Mouse (Mus musculus) intestine, postnatal 0 days (tissue): ENCODE results near the gene Srl. TPM values are rescaled to one million over a fixed set of nuclear protein-coding genes. Genes with fewer than 3 reads are reported as not detected.

Experiments used
- ATAC-seq: fragments of 200-750 bp; cut with Nextera tagmentation; 2 replicates; pipeline ENCODE4 v1.8.0; 2017; ENCODE audit warnings: mild to moderate bottlenecking, moderate TSS enrichment, moderate library complexity
- H3K27ac ChIP-seq: fragments of 300-500 bp; sonication (generic); 2 replicates; pipeline ENCODE4 v1.5.1; 2014; ENCODE audit warnings: mild to moderate bottlenecking, low read depth, low read length, moderate library complexity
- H3K27me3 ChIP-seq: fragments of 300-500 bp; sonication (generic); replicated peaks from 2 replicates; pipeline ENCODE4 v1.6.1; 2014; ENCODE audit warnings: low read length, mixed read lengths; ENCODE audit not compliant: control insufficient read depth, insufficient read depth
- H3K36me3 ChIP-seq: fragments of 300-500 bp; sonication (generic); 2 replicates; pipeline ENCODE4 v1.6.1; 2014; ENCODE audit warnings: mild to moderate bottlenecking, moderate library complexity; ENCODE audit not compliant: control insufficient read depth, insufficient read depth
- H3K4me1 ChIP-seq: fragments of 300-500 bp; sonication (generic); replicated peaks from 2 replicates; pipeline ENCODE4 v1.6.1; 2014; ENCODE audit warnings: antibody characterized with exemption, low read length, mixed read lengths; ENCODE audit not compliant: control insufficient read depth, insufficient read depth
- H3K4me2 ChIP-seq: fragments of 300-500 bp; sonication (generic); replicated peaks from 2 replicates; pipeline ENCODE4 v1.6.1; 2014; ENCODE audit warnings: low read depth, mild to moderate bottlenecking, moderate library complexity
- H3K4me3 ChIP-seq: fragments of 300-500 bp; sonication (generic); 2 replicates; pipeline ENCODE4 v1.5.1; 2014; ENCODE audit warnings: low read depth, low read length
- H3K9ac ChIP-seq: fragments of 300-500 bp; sonication (generic); 2 replicates; pipeline ENCODE4 v1.6.1; 2014; ENCODE audit warnings: mild to moderate bottlenecking, low read depth, low read length
- H3K9me3 ChIP-seq: fragments of 300-500 bp; sonication (generic); 2 replicates; pipeline ENCODE4 v1.6.1; 2016; ENCODE audit warnings: mixed run types; ENCODE audit not compliant: control insufficient read depth
- CTCF ChIP-seq: sonication (generic); IDR thresholded peaks from 2 replicates; pipeline ENCODE4 v1.5.1; 2016; ENCODE audit warnings: low read depth, mild to moderate bottlenecking, control low read depth, antibody characterized with exemption, moderate library complexity
- WGBS: fragments of 180-500 bp; shearing (Covaris S2); extraction: QIAGEN DNeasy Blood & Tissue Kit; methylation state at CpG from one replicate; pipeline ENCODE4 v1.1.7; 2014; 5-methylcytosine and 5-hydroxymethylcytosine counted together
- polyA plus RNA-seq: library from polyadenylated mRNA; unstranded; fragments of >200 nt; fragmentation: Nextera tagmentation; extraction: Ambion mirVana; gene quantifications from 2 replicates; pipeline ENCODE4 v1.2.1, GENCODE M21; 2015

The Srl gene
- polyA plus RNA-seq, 1 experiment from 2014 or later = 2.2 TPM

DNA sequence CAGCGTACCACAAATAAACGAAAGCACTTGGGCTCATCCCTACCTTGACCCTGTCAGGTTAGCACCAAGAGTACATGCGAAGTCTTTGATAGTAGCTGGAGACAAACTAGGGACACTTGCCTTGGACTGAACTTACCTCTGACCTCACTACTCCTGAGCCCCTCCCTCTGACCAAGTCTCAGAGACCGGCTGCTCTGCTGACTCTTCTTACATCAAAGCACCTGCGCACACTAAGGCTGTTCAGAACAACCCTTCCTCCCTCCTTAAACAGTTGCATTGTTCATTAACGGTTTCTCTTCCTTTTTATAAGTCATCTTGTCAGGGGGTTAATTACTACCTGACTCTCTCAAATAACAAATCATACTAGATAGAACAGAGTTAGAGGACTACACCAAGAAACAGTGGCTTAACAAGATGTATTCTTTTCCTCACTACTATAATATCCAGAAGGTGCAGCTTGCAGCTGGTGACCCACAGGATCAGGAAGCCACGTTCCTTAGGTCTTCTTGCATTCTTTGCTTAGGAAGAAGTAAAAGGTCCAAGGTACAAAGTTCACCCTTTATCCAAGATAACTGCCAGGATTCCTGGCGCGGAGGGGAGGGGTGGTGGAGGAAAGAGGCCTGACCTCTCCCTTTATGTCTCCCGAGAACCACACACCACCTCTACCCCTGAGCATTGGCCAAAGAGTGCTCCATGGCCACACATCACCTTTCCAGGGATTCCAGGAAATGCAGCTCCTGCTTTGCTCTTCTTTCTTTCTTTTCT lies 102.1 kb downstream of the Srl start:
- Histone ChIP-seq H3K9me3 (no peaks in the 10 kb centered on the region), H3K4me3 (no peak overlapping the region), H3K27ac (peak overlapping the region; percentile 68; the same call in 1 of the 2 replicates), H3K4me1 (0 out of 2 replicates have a peak, but pooled peaks cover 1% of the 10 kb centered on the region), H3K4me2 (peak overlapping the region; percentile 35), H3K36me3 (no peaks in the 10 kb centered on the region), H3K27me3 (no peaks in the 10 kb centered on the region), H3K9ac (no peak overlapping the region)
- 37% methylated on average over 10 of the region's 10 CpGs for WGBS
- peak; percentile 92 for ATAC-seq
- TF ChIP-seq CTCF = no peak

- no peak for TF ChIP-seq CTCF
- Histone ChIP-seq H3K9ac (no peak overlapping the region), H3K36me3 (no peaks in the 10 kb centered on the region), H3K4me3 (no peak overlapping the region), H3K4me1 (no peaks in the 10 kb centered on the region), H3K27ac (no peak overlapping the region), H3K27me3 (no peaks in the 10 kb centered on the region), H3K4me2 (no peak overlapping the region), H3K9me3 (no peaks in the 10 kb centered on the region)
- no peak for ATAC-seq
- WGBS = 53% methylated on average over 4 of the region's 4 CpGs
These were observed 104.9 kb downstream of the Srl start for GRCm38 (mm10) chr16:4436738-4437137.

DNA sequence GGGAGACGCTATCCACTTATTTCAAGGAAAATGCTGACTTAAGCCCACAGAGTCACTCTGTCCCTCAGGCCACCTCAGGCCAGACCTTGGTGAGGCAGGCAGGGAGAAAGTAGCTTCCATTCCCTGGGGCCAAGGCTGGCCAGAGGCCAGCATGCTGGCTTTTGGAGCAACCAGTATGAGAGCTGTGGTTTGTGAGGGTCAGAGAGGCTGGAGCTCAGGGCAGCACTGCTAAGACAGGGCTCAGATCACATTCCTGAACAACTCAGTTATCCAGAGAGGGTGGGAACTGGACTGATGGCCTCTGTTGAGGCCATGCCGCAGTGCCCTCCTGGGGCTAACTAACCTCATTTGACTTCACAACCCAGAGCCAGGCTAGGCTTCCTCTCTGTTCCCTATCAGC lies 106.2 kb downstream of the Srl start:
- Histone ChIP-seq H3K27me3 (no peaks in the 10 kb centered on the region), H3K36me3 (no peaks in the 10 kb centered on the region), H3K4me1 (no peaks in the 10 kb centered on the region), H3K4me3 (no peak overlapping the region), H3K4me2 (no peak overlapping the region), H3K9ac (no peak overlapping the region), H3K9me3 (no peaks in the 10 kb centered on the region), H3K27ac (no peak overlapping the region)
- no peak for TF ChIP-seq CTCF
- 92% methylated on average over 2 of the region's 2 CpGs for WGBS
- ATAC-seq = no peak

GRCm38 (mm10) chr16:4431841-4432240 lies 109.8 kb downstream of the Srl start:
- Histone ChIP-seq H3K36me3 (no peaks in the 10 kb centered on the region), H3K4me2 (no peak overlapping the region), H3K9ac (no peak overlapping the region), H3K27ac (no peak overlapping the region), H3K4me1 (no peaks in the 10 kb centered on the region), H3K9me3 (no peaks in the 10 kb centered on the region), H3K27me3 (no peaks in the 10 kb centered on the region), H3K4me3 (no peak overlapping the region)
- WGBS = 74% methylated on average over 4 of the region's 4 CpGs
- TF ChIP-seq CTCF = no peak
- ATAC-seq = no peak

DNA sequence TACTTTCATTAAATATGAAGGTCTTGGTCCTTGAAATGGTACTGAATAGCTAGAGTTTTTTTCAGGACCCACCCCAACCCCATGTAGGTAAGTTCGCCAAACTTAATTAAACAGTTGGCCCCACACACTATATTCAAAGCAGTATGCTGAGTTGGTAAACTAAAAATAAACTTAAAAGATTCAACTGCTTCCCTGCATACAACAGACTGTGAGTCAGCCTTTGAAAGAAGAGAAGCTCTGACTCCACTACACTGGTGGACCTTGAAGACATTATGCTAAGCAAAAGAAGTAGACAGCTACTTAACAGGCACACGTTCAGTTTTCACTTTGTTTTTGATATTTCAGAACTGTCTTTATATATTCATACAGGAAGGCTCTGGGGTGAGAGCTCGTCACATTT lies 110.6 kb downstream of the Srl start:
- no peaks in the 10 kb centered on the region for H3K4me1 ChIP-seq
- H3K27me3 ChIP-seq = no peaks in the 10 kb centered on the region
- no peak for TF ChIP-seq CTCF
- no peak overlapping the region for H3K9ac ChIP-seq
- no peak overlapping the region for H3K4me3 ChIP-seq
- no peaks in the 10 kb centered on the region for H3K36me3 ChIP-seq
- no peak for ATAC-seq
- H3K4me2 ChIP-seq = no peak overlapping the region
- no peak overlapping the region for H3K27ac ChIP-seq
- 87% methylated on average over 3 of the region's 3 CpGs for WGBS
- no peaks in the 10 kb centered on the region for H3K9me3 ChIP-seq

GRCm38 (mm10) chr16:4430232-4430631 lies 111.4 kb downstream of the Srl start:
- Histone ChIP-seq H3K27ac (no peak overlapping the region), H3K4me3 (no peak overlapping the region), H3K4me2 (no peak overlapping the region), H3K27me3 (no peaks in the 10 kb centered on the region), H3K9ac (no peak overlapping the region), H3K4me1 (no peaks in the 10 kb centered on the region), H3K9me3 (no peaks in the 10 kb centered on the region), H3K36me3 (no peaks in the 10 kb centered on the region)
- no peak for ATAC-seq
- WGBS = 76% methylated on average over 5 of the region's 5 CpGs
- TF ChIP-seq CTCF = no peak

Other genes with a start within 250 kb of the Srl start
- 1.5 and 2.1 TPM in 2 replicates for gene Adcy9, start 121.3 kb downstream of the Srl start, polyA plus RNA-seq
- gene Tfap4, start 18.0 kb upstream of the Srl start, polyA plus RNA-seq = 9.3 and 10.8 TPM in 2 replicates
- 9.2 and 10.5 TPM in 2 replicates for gene Glis2, start 52.9 kb upstream of the Srl start, polyA plus RNA-seq
- 63.3 and 72.1 TPM in 2 replicates for gene Pam16, start 83.2 kb upstream of the Srl start, polyA plus RNA-seq
- 5.0 and 5.3 TPM in 2 replicates for gene Vasn, start 98.1 kb upstream of the Srl start, polyA plus RNA-seq
- gene Dnaja3, start 98.2 kb upstream of the Srl start, polyA plus RNA-seq = 37.9 and 38.6 TPM in 2 replicates
- gene Coro7, start 138.0 kb upstream of the Srl start, polyA plus RNA-seq = 25.3 and 27.5 TPM in 2 replicates
- gene Nmral1, start 177.5 kb upstream of the Srl start, polyA plus RNA-seq = 10.2 and 11.6 TPM in 2 replicates
- gene Hmox2, start 184.5 kb upstream of the Srl start, polyA plus RNA-seq = 63.1 and 64.3 TPM in 2 replicates
- 68.0 and 75.2 TPM in 2 replicates for gene Cdip1, start 248.5 kb upstream of the Srl start, polyA plus RNA-seq